Mouse (Mus musculus) adrenal gland, adult 10 weeks (tissue): Measurements from ENCODE around the gene Ccdc88a. TPM values are rescaled to one million over a fixed set of nuclear protein-coding genes. Genes with fewer than 3 reads are reported as not detected.

ENCODE experiments used
- polyA plus RNA-seq: library from polyadenylated mRNA; stranded (reverse); fragments of 350-450 nt; fragmentation: Illumina TruSeq; extraction: RNeasy Lipid Tissue Mini Kit (QIAGEN cat#74804); gene quantifications from one replicate; pipeline ENCODE4 v1.2.3, GENCODE M21; 2014; ENCODE audit warnings: low read depth, low replicate concordance

The Ccdc88a gene
- polyA plus RNA-seq, result 51.8 TPM

GRCm38 (mm10) chr11:29373396-29374273 is at the start of gene Ccdc88a:
TSS of gene Ccdc88a (plus strand) at chr11:29373658.

GRCm38 (mm10) chr11:29514682-29515412 is 141.4 kb downstream of the Ccdc88a start, which contains the start of gene Prorsd1:
TSS of gene Prorsd1 (minus strand) at chr11:29515033.

GRCm38 (mm10) chr11:29525988-29526794 is 152.7 kb downstream of the Ccdc88a start, which contains the start of gene Mtif2:
TSS of gene Mtif2 (plus strand) at chr11:29526408.

GRCm38 (mm10) chr11:29547752-29548503 is 174.5 kb downstream of the Ccdc88a start, which contains the start of the genes Clhc1 and Rps27a:
TSS of gene Clhc1 (plus strand) at chr11:29547950.
TSS of gene Rps27a (minus strand) at chr11:29548109.

Other genes with a start within 250 kb of the Ccdc88a start
- gene Pnpt1, start 242.9 kb upstream of the Ccdc88a start, polyA plus RNA-seq, result 185 TPM
- gene Ppp4r3b, start 200.8 kb upstream of the Ccdc88a start, polyA plus RNA-seq, result 255 TPM
- 190 TPM for gene Cfap36, start 126.2 kb upstream of the Ccdc88a start, polyA plus RNA-seq
- gene Prorsd1, start 141.4 kb downstream of the Ccdc88a start, polyA plus RNA-seq, result 76.9 TPM
- gene Mtif2, start 152.8 kb downstream of the Ccdc88a start, polyA plus RNA-seq, result 76.3 TPM
- 0.47 TPM for gene Clhc1, start 174.3 kb downstream of the Ccdc88a start, polyA plus RNA-seq
- gene Rps27a, start 174.5 kb downstream of the Ccdc88a start, polyA plus RNA-seq, result 1,115 TPM